Mouse (Mus musculus): ENCODE measurements around the gene Ptpru. TPM values are rescaled to one million over a fixed set of nuclear protein-coding genes. Genes with fewer than 3 reads are reported as not detected.

The Ptpru gene
- polyA plus RNA-seq, 2 experiments = 13.3 to 22.5 TPM

GRCm38 (mm10) chr4:131848082-131848481, 10.0 kb upstream of the Ptpru start:
- ATAC-seq (ENCODE audit: low FRiP score, low read depth) = no peak
- Histone ChIP-seq H3K27me3 (ENCODE audit: control insufficient read depth, insufficient read depth, low read length) (no peaks in the 10 kb centered on the region), H3K4me2 (replicated peaks; ENCODE audit: low read depth, low read length, severe bottlenecking) (no peak overlapping the region), H3K4me3 (replicated peaks; ENCODE audit: low read length) (no peak overlapping the region), H3K27ac (replicated peaks; ENCODE audit: low read depth, low read length) (no peak overlapping the region), H3K36me3 (ENCODE audit: control insufficient read depth, insufficient read depth, low read length) (0 out of 2 replicates have a peak, but pooled peaks cover 6% of the 10 kb centered on the region), H3K4me1 (ENCODE audit: control insufficient read depth, insufficient read depth, low read length) (peaks cover 8% of the 10 kb centered on the region), H3K9ac (ENCODE audit: low read depth, low read length, severe bottlenecking) (no peak overlapping the region), H3K9me3 (ENCODE audit: control insufficient read depth, low read length) (no peaks in the 10 kb centered on the region)
- no peak for TF ChIP-seq POLR2A (IDR thresholded peaks at IDR 0.05; ENCODE audit: borderline replicate concordance, extremely low read depth, insufficient read depth, insufficient read length)
- WGBS = 45% methylated on average over 6 of the region's 6 CpGs
- no peak for DNase-seq (ENCODE audit: low spot score)

GRCm38 (mm10) chr4:131845991-131846778, 8.1 kb upstream of the Ptpru start:
- no peak overlapping the region for H3K4me3 ChIP-seq (replicated peaks; ENCODE audit: low read length)
- no peak overlapping the region for H3K27ac ChIP-seq (replicated peaks; ENCODE audit: low read depth, low read length)
- WGBS = 83% methylated on average over 8 of the region's 8 CpGs
- H3K9me3 ChIP-seq (ENCODE audit: control insufficient read depth, low read length) = no peaks in the 10 kb centered on the region
- H3K4me1 ChIP-seq (ENCODE audit: control insufficient read depth, insufficient read depth, low read length) = peaks cover 8% of the 10 kb centered on the region
- H3K27me3 ChIP-seq (ENCODE audit: control insufficient read depth, insufficient read depth, low read length) = no peaks in the 10 kb centered on the region
- no peak overlapping the region for H3K9ac ChIP-seq (ENCODE audit: low read depth, low read length, severe bottlenecking)
- TF ChIP-seq POLR2A (IDR thresholded peaks at IDR 0.05; ENCODE audit: borderline replicate concordance, extremely low read depth, insufficient read depth, insufficient read length) = no peak
- 0 out of 2 replicates have a peak, but pooled peaks cover 6% of the 10 kb centered on the region for H3K36me3 ChIP-seq (ENCODE audit: control insufficient read depth, insufficient read depth, low read length)
- no peak overlapping the region for H3K4me2 ChIP-seq (replicated peaks; ENCODE audit: low read depth, low read length, severe bottlenecking)
- DNase-seq (ENCODE audit: low spot score) = no peak
- ATAC-seq (ENCODE audit: low FRiP score, low read depth) = no peak

GRCm38 (mm10) chr4:131843290-131843743, 5.2 kb upstream of the Ptpru start, which contains the start of gene Mecr:
TSS of gene Mecr (plus strand) at chr4:131843470.
- Histone ChIP-seq H3K9me3 (ENCODE audit: control insufficient read depth, low read length) (no peaks in the 10 kb centered on the region), H3K4me2 (replicated peaks; ENCODE audit: low read depth, low read length, severe bottlenecking) (peak within 1 kb of the TSS; percentile 81), H3K9ac (ENCODE audit: low read depth, low read length, severe bottlenecking) (peak within 1 kb of the TSS; percentile 72), H3K4me3 (replicated peaks; ENCODE audit: low read length) (peak within 1 kb of the TSS; percentile 84), H3K36me3 (ENCODE audit: control insufficient read depth, insufficient read depth, low read length) (0 out of 2 replicates have a peak, but pooled peaks cover 2% of the 10 kb centered on the region), H3K27me3 (ENCODE audit: control insufficient read depth, insufficient read depth, low read length) (no peaks in the 10 kb centered on the region), H3K4me1 (ENCODE audit: control insufficient read depth, insufficient read depth, low read length) (peaks cover 5% of the 10 kb centered on the region), H3K27ac (replicated peaks; ENCODE audit: low read depth, low read length) (no peak within 1 kb of the TSS)
- peak; percentile 92 for DNase-seq (ENCODE audit: low spot score)
- peak; percentile 88 for ATAC-seq (ENCODE audit: low FRiP score, low read depth)
- 4% methylated on average over 32 of the region's 37 CpGs for WGBS
- TF ChIP-seq POLR2A (IDR thresholded peaks at IDR 0.05; ENCODE audit: borderline replicate concordance, extremely low read depth, insufficient read depth, insufficient read length) = 0 out of 2 replicates have a peak, but pooled peaks have one; percentile 70

GRCm38 (mm10) chr4:131836891-131837491, 1.1 kb downstream of the Ptpru start:
- no peak overlapping the region for H3K27ac ChIP-seq (replicated peaks; ENCODE audit: low read depth, low read length)
- H3K36me3 ChIP-seq (ENCODE audit: control insufficient read depth, insufficient read depth, low read length) = no peaks in the 10 kb centered on the region
- peak overlapping the region; percentile 60 for H3K4me3 ChIP-seq (replicated peaks; ENCODE audit: low read length)
- H3K4me2 ChIP-seq (replicated peaks; ENCODE audit: low read depth, low read length, severe bottlenecking) = peak overlapping the region; percentile 97
- peak overlapping the region; percentile 66 for H3K9ac ChIP-seq (ENCODE audit: low read depth, low read length, severe bottlenecking)
- ATAC-seq (ENCODE audit: low FRiP score, low read depth) (peak; percentile 8; the same call in 1 of the 2 replicates), DNase-seq (ENCODE audit: low spot score) (peak; percentile 45)
- H3K4me1 ChIP-seq (ENCODE audit: control insufficient read depth, insufficient read depth, low read length) = peaks cover 9% of the 10 kb centered on the region; the same call in 1 of the 2 replicates
- peaks cover 15% of the 10 kb centered on the region; the same call in 1 of the 2 replicates for H3K27me3 ChIP-seq (ENCODE audit: control insufficient read depth, insufficient read depth, low read length)
- WGBS = 6% methylated on average over 35 of the region's 76 CpGs
- TF ChIP-seq POLR2A (IDR thresholded peaks at IDR 0.05; ENCODE audit: borderline replicate concordance, extremely low read depth, insufficient read depth, insufficient read length) = no peak
- H3K9me3 ChIP-seq (ENCODE audit: control insufficient read depth, low read length) = no peaks in the 10 kb centered on the region

- WGBS = under 1% methylated on average over 28 of the region's 39 CpGs
- Histone ChIP-seq H3K4me1 (ENCODE audit: control insufficient read depth, insufficient read depth, low read length) (peaks cover 9% of the 10 kb centered on the region; the same call in 1 of the 2 replicates), H3K27me3 (ENCODE audit: control insufficient read depth, insufficient read depth, low read length) (peaks cover 15% of the 10 kb centered on the region; the same call in 1 of the 2 replicates), H3K9me3 (ENCODE audit: control insufficient read depth, low read length) (no peaks in the 10 kb centered on the region), H3K4me3 (replicated peaks; ENCODE audit: low read length) (peak overlapping the region; percentile 60), H3K36me3 (ENCODE audit: control insufficient read depth, insufficient read depth, low read length) (no peaks in the 10 kb centered on the region), H3K9ac (ENCODE audit: low read depth, low read length, severe bottlenecking) (peak overlapping the region; percentile 66), H3K27ac (replicated peaks; ENCODE audit: low read depth, low read length) (no peak overlapping the region), H3K4me2 (replicated peaks; ENCODE audit: low read depth, low read length, severe bottlenecking) (peak overlapping the region; percentile 97)
- ATAC-seq (ENCODE audit: low FRiP score, low read depth) (peak; percentile 20; the same call in 1 of the 2 replicates), DNase-seq (ENCODE audit: low spot score) (no peak)
- no peak for TF ChIP-seq POLR2A (IDR thresholded peaks at IDR 0.05; ENCODE audit: borderline replicate concordance, extremely low read depth, insufficient read depth, insufficient read length)
Observed at GRCm38 (mm10) chr4:131836351-131836881, 1.7 kb downstream of the Ptpru start.
